11 mouse cellular contexts compared by ENCODE assay signal in the genomic region with DNA sequence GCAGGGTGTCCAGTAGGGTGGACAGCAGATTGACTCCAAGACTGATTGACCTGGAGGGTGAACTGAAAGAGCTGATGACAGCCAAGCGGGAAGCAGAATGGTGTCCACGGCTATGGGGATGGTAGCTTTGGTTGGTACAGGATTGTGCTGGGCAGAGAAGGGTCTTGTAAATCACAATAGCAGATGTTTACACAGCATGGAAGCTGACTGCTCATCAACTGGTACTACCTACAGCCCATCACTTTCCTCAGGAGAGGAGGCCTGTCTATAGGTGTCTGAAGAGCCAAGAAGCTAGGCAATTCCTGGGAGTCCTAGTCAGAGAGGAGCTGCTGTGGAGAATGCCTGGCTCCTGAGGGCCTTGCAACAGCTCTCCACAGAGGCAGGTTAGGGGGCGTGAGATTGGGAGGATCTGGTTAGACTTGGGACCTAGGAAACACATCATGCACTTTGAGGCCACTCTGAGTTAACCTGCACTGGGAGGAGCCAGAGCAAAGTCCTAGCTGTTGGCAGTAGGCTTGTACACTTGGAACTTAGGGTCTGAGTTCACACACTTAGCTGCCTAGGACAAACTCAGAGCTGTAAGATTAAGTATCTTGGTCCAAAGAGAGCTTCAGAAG. TPM values are rescaled to one million over a fixed set of nuclear protein-coding genes. Genes with fewer than 3 reads are reported as not detected.
DNase-seq lines count a peak whose midpoint lies in the region; ATAC-seq and TF ChIP-seq lines count a peak whose summit lies in the region.
"Had no signal": no experiment of that assay in that cellular context is flagged by ENCODE, and none has a peak within 500 bp of the region (broad histone marks: within the 10 kb centered on the region; RNA-seq: fewer than 3 reads in every experiment).

No protein-coding gene starts in this region.

- TF ChIP-seq POLR2A in kidney, adult 2 months (IDR thresholded peaks at IDR 0.05; ENCODE audit: low read depth, low read length): peak; percentile 30

- ATAC-seq in forebrain, embryonic 12.5 days (ENCODE audit: low FRiP score): no peak
- no peak for ATAC-seq in forebrain, embryonic 15.5 days (replicated peaks)
- no peak for ATAC-seq in liver, embryonic 11.5 days (replicated peaks; ENCODE audit: low FRiP score)

- H3K36me3 ChIP-seq in forebrain, embryonic 12.5 days (replicated peaks): peaks cover 31% of the 10 kb centered on the region
- H3K36me3 ChIP-seq in forebrain, embryonic 15.5 days: peaks cover 25% of the 10 kb centered on the region
- peaks cover 3% of the 10 kb centered on the region for H3K36me3 ChIP-seq in kidney, adult 2 months (ENCODE audit: control insufficient read depth, insufficient read depth, low read length)
- peaks cover 30% of the 10 kb centered on the region for H3K36me3 ChIP-seq in liver, embryonic 11.5 days (ENCODE audit: control insufficient read depth, insufficient read depth, low read length)

- no peak overlapping the region for H3K4me2 ChIP-seq in forebrain, embryonic 12.5 days
- no peak overlapping the region for H3K4me2 ChIP-seq in forebrain, embryonic 15.5 days (replicated peaks)
- H3K4me2 ChIP-seq in liver, embryonic 11.5 days: peak overlapping the region; percentile 2; the same call in 1 of the 2 replicates

- TF ChIP-seq CTCF in kidney, adult 2 months (conservative IDR thresholded peaks at IDR 0.05; ENCODE audit: insufficient read depth, insufficient read length, low read depth, low read length): no peak

- no peak overlapping the region for H3K4me3 ChIP-seq in forebrain, embryonic 12.5 days (replicated peaks)
- no peak overlapping the region for H3K4me3 ChIP-seq in forebrain, embryonic 15.5 days
- no peak overlapping the region for H3K4me3 ChIP-seq in kidney, adult 2 months (ENCODE audit: insufficient read depth, low read depth, low read length)
- no peak overlapping the region for H3K4me3 ChIP-seq in liver, embryonic 11.5 days (ENCODE audit: low read depth, low read length)

- peak; percentile 21 for DNase-seq in A20 (ENCODE audit: low read depth, low spot score)
- peak; percentile 94 for DNase-seq in kidney, adult 2 months
- DNase-seq in liver, embryonic 11.5 days (ENCODE audit: low spot score): no peak
- DNase-seq in right cerebral cortex, postnatal 25 days: no peak
- DNase-seq in urinary bladder, adult 2 months (ENCODE audit: low spot score): no peak
- no peak for DNase-seq in frontal cortex, adult 2 months (ENCODE audit: extremely low spot score in 1 of 2, low spot score in 1 of 2)
- DNase-seq: layer of hippocampus, postnatal 36 days had no signal

- no peaks in the 10 kb centered on the region for H3K27me3 ChIP-seq in forebrain, embryonic 12.5 days
- no peaks in the 10 kb centered on the region for H3K27me3 ChIP-seq in forebrain, embryonic 15.5 days
- H3K27me3 ChIP-seq in kidney, adult 2 months (replicated peaks; ENCODE audit: control insufficient read depth, insufficient read depth, low read length): no peaks in the 10 kb centered on the region
- H3K27me3 ChIP-seq in liver, embryonic 11.5 days (replicated peaks; ENCODE audit: control insufficient read depth, insufficient read depth, low read length): no peaks in the 10 kb centered on the region

- H3K4me1 ChIP-seq in forebrain, embryonic 12.5 days: peaks cover 35% of the 10 kb centered on the region
- peaks cover 38% of the 10 kb centered on the region for H3K4me1 ChIP-seq in forebrain, embryonic 15.5 days
- peaks cover 44% of the 10 kb centered on the region for H3K4me1 ChIP-seq in kidney, adult 2 months (ENCODE audit: control insufficient read depth, insufficient read depth, low read length)
- peaks cover 34% of the 10 kb centered on the region for H3K4me1 ChIP-seq in liver, embryonic 11.5 days (replicated peaks; ENCODE audit: control insufficient read depth, insufficient read depth, low read length)

- H3K27ac ChIP-seq in forebrain, embryonic 12.5 days: peak overlapping the region; percentile 36; the same call in 1 of the 2 replicates
- H3K27ac ChIP-seq in forebrain, embryonic 15.5 days (replicated peaks): no peak overlapping the region
- H3K27ac ChIP-seq in kidney, adult 2 months (ENCODE audit: insufficient read depth, low read depth, low read length): peak overlapping the region; percentile 92
- H3K27ac ChIP-seq in liver, embryonic 11.5 days (ENCODE audit: low read depth, low read length): peak overlapping the region; percentile 68

- no peaks in the 10 kb centered on the region for H3K9me3 ChIP-seq in forebrain, embryonic 12.5 days
- H3K9me3 ChIP-seq in forebrain, embryonic 15.5 days: no peaks in the 10 kb centered on the region
- H3K9me3 ChIP-seq in liver, embryonic 11.5 days (ENCODE audit: control insufficient read depth, low read length): no peaks in the 10 kb centered on the region

- H3K9ac ChIP-seq in forebrain, embryonic 12.5 days: no peak overlapping the region
- no peak overlapping the region for H3K9ac ChIP-seq in forebrain, embryonic 15.5 days (replicated peaks)
- H3K9ac ChIP-seq in liver, embryonic 11.5 days (ENCODE audit: low read depth, low read length): no peak overlapping the region

- 89% methylated on average over 3 of the region's 3 CpGs for WGBS in forebrain, embryonic 12.5 days
- 93% methylated on average over 3 of the region's 3 CpGs for WGBS in forebrain, embryonic 15.5 days
- 62% methylated on average over 3 of the region's 3 CpGs for WGBS in kidney, adult 2 months
- WGBS in liver, embryonic 11.5 days: 80% methylated on average over 3 of the region's 3 CpGs

RNA-seq across cellular contexts. Expression of a gene that starts 3.4 kb away (rescaled TPM):
- polyA plus RNA-seq in forebrain, embryonic 12.5 days (2016; fragmentation: Nextera tagmentation; extraction: Ambion mirVana): 334 and 362 TPM in 2 replicates
- polyA plus RNA-seq in forebrain, embryonic 15.5 days (2015; fragmentation: Nextera tagmentation; extraction: Ambion mirVana): 234 and 239 TPM in 2 replicates
- polyA plus RNA-seq in kidney, adult 2 months (2012; rRNA removed): 323 and 342 TPM in 2 replicates
- polyA plus RNA-seq in liver, embryonic 11.5 days (2014; fragmentation: Nextera tagmentation; extraction: Ambion mirVana): 648 and 680 TPM in 2 replicates
- 272 and 354 TPM in 2 replicates for polyA plus RNA-seq in urinary bladder, adult 2 months (2012; rRNA removed)
- polyA plus RNA-seq in frontal cortex, adult 2 months (2012; rRNA removed): 103 and 109 TPM in 2 replicates

RNA-seq across cellular contexts. Expression of a gene that starts 5.0 kb away (rescaled TPM):
- polyA plus RNA-seq in forebrain, embryonic 12.5 days (2016; fragmentation: Nextera tagmentation; extraction: Ambion mirVana): 496 and 513 TPM in 2 replicates
- polyA plus RNA-seq in forebrain, embryonic 15.5 days (2015; fragmentation: Nextera tagmentation; extraction: Ambion mirVana): 464 TPM in 2 replicates
- 543 and 613 TPM in 2 replicates for polyA plus RNA-seq in kidney, adult 2 months (2012; rRNA removed)
- 557 and 561 TPM in 2 replicates for polyA plus RNA-seq in liver, embryonic 11.5 days (2014; fragmentation: Nextera tagmentation; extraction: Ambion mirVana)
- 399 and 409 TPM in 2 replicates for polyA plus RNA-seq in urinary bladder, adult 2 months (2012; rRNA removed)
- 408 and 428 TPM in 2 replicates for polyA plus RNA-seq in frontal cortex, adult 2 months (2012; rRNA removed)

RNA-seq across cellular contexts. Expression of a gene that starts 21.7 kb away (rescaled TPM):
- polyA plus RNA-seq in forebrain, embryonic 12.5 days (2016; fragmentation: Nextera tagmentation; extraction: Ambion mirVana): 561 and 697 TPM in 2 replicates
- polyA plus RNA-seq in forebrain, embryonic 15.5 days (2015; fragmentation: Nextera tagmentation; extraction: Ambion mirVana): 372 and 388 TPM in 2 replicates
- polyA plus RNA-seq in kidney, adult 2 months (2012; rRNA removed): 18.8 and 29.0 TPM in 2 replicates
- polyA plus RNA-seq in liver, embryonic 11.5 days (2014; fragmentation: Nextera tagmentation; extraction: Ambion mirVana): 601 and 617 TPM in 2 replicates
- 56.2 and 57.6 TPM in 2 replicates for polyA plus RNA-seq in urinary bladder, adult 2 months (2012; rRNA removed)
- 46.3 and 53.0 TPM in 2 replicates for polyA plus RNA-seq in frontal cortex, adult 2 months (2012; rRNA removed)

RNA-seq across cellular contexts. Expression of a gene that starts 21.7 kb away (rescaled TPM):
- polyA plus RNA-seq in forebrain, embryonic 12.5 days (2016; fragmentation: Nextera tagmentation; extraction: Ambion mirVana): 179 and 186 TPM in 2 replicates
- 199 and 205 TPM in 2 replicates for polyA plus RNA-seq in forebrain, embryonic 15.5 days (2015; fragmentation: Nextera tagmentation; extraction: Ambion mirVana)
- 137 and 143 TPM in 2 replicates for polyA plus RNA-seq in kidney, adult 2 months (2012; rRNA removed)
- 200 and 208 TPM in 2 replicates for polyA plus RNA-seq in liver, embryonic 11.5 days (2014; fragmentation: Nextera tagmentation; extraction: Ambion mirVana)
- polyA plus RNA-seq in urinary bladder, adult 2 months (2012; rRNA removed): 112 and 116 TPM in 2 replicates
- polyA plus RNA-seq in frontal cortex, adult 2 months (2012; rRNA removed): 143 and 170 TPM in 2 replicates

RNA-seq across cellular contexts. Expression of a gene that starts 25.5 kb away (rescaled TPM):
- not detected in 2 replicates for polyA plus RNA-seq in forebrain, embryonic 12.5 days (2016; fragmentation: Nextera tagmentation; extraction: Ambion mirVana)
- polyA plus RNA-seq in forebrain, embryonic 15.5 days (2015; fragmentation: Nextera tagmentation; extraction: Ambion mirVana): 0.23 TPM in 1 of 2 replicates, not detected in the other
- polyA plus RNA-seq in kidney, adult 2 months (2012; rRNA removed): 9.5 TPM in 1 of 2 replicates, not detected in the other
- not detected in 2 replicates for polyA plus RNA-seq in liver, embryonic 11.5 days (2014; fragmentation: Nextera tagmentation; extraction: Ambion mirVana)
- not detected in 2 replicates for polyA plus RNA-seq in urinary bladder, adult 2 months (2012; rRNA removed)
- not detected in 2 replicates for polyA plus RNA-seq in frontal cortex, adult 2 months (2012; rRNA removed)
- polyA plus RNA-seq: hindbrain, embryonic 11.5 days; midbrain, postnatal 0 days had no signal

Comparison
In these comparisons a context has a peak if more than half of its experiments do, and no peak if none do; other contexts are left out.
1. DNase-seq: peak in A20 (single experiment) and kidney, adult 2 months (single experiment); none in liver, embryonic 11.5 days (single experiment), right cerebral cortex, postnatal 25 days (single experiment), urinary bladder, adult 2 months (single experiment) and frontal cortex, adult 2 months (0 of 2).